Mouse (Mus musculus): ENCODE data around the gene Tmem132c. TPM values are rescaled to one million over a fixed set of nuclear protein-coding genes. Genes with fewer than 3 reads are reported as not detected.
"Not testable (repeated sequence)": the region's sequence is repeated elsewhere in the genome, so short reads cannot be mapped to it uniquely, and the experiment has no call there.

The Tmem132c gene
- total RNA-seq, 1 experiment from 2014 or later, result 1.3 TPM

- no peak for DNase-seq
These were observed 104.8 kb downstream of the Tmem132c start for GRCm38 (mm10) chr5:127346364-127346763.

- no peak for DNase-seq
These were observed 105.6 kb downstream of the Tmem132c start for GRCm38 (mm10) chr5:127347053-127347748.

- no peak for DNase-seq
These were observed 107.8 kb downstream of the Tmem132c start for GRCm38 (mm10) chr5:127349221-127350065.

GRCm38 (mm10) chr5:127353002-127353401 lies 111.4 kb downstream of the Tmem132c start:
- no peak for DNase-seq

GRCm38 (mm10) chr5:127355836-127356235 lies 114.2 kb downstream of the Tmem132c start:
- DNase-seq, result no peak

GRCm38 (mm10) chr5:127357878-127358277 lies 116.3 kb downstream of the Tmem132c start:
- DNase-seq, result not testable (repeated sequence)

GRCm38 (mm10) chr5:127361145-127361544 lies 119.5 kb downstream of the Tmem132c start:
- DNase-seq, result no peak

- DNase-seq, result no peak
These were observed 123.5 kb downstream of the Tmem132c start for GRCm38 (mm10) chr5:127365061-127365460.

- DNase-seq, result no peak
These were observed 126.6 kb downstream of the Tmem132c start for GRCm38 (mm10) chr5:127368191-127368590.

- DNase-seq, result no peak
These were observed 128.2 kb downstream of the Tmem132c start for GRCm38 (mm10) chr5:127369812-127370211.

- DNase-seq, result no peak
These were observed 128.9 kb downstream of the Tmem132c start for GRCm38 (mm10) chr5:127370503-127370902.

GRCm38 (mm10) chr5:127374251-127374650 lies 132.6 kb downstream of the Tmem132c start:
- no peak for DNase-seq

GRCm38 (mm10) chr5:127375654-127376053 lies 134.0 kb downstream of the Tmem132c start:
- DNase-seq, result no peak

GRCm38 (mm10) chr5:127378521-127378920 lies 136.9 kb downstream of the Tmem132c start:
- no peak for DNase-seq

GRCm38 (mm10) chr5:127379351-127379750 lies 137.7 kb downstream of the Tmem132c start:
- no peak for DNase-seq

- DNase-seq, result no peak
These were observed 139.6 kb downstream of the Tmem132c start for GRCm38 (mm10) chr5:127381216-127381615.

- no peak for DNase-seq
These were observed 141.0 kb downstream of the Tmem132c start for GRCm38 (mm10) chr5:127382571-127382970.

GRCm38 (mm10) chr5:127391187-127391586 lies 149.6 kb downstream of the Tmem132c start:
- no peak for DNase-seq

- DNase-seq, result no peak
These were observed 155.3 kb downstream of the Tmem132c start for GRCm38 (mm10) chr5:127396889-127397288.

GRCm38 (mm10) chr5:127398010-127398409 lies 156.4 kb downstream of the Tmem132c start:
- no peak for DNase-seq

GRCm38 (mm10) chr5:127405391-127406000 lies 163.9 kb downstream of the Tmem132c start:
- peak; percentile 91 for DNase-seq

GRCm38 (mm10) chr5:127406014-127406655 lies 164.5 kb downstream of the Tmem132c start:
- no peak for DNase-seq

All from adrenal gland, postnatal 25 days (tissue).